8 mouse cellular contexts compared by ENCODE assay signal in the genomic region with DNA sequence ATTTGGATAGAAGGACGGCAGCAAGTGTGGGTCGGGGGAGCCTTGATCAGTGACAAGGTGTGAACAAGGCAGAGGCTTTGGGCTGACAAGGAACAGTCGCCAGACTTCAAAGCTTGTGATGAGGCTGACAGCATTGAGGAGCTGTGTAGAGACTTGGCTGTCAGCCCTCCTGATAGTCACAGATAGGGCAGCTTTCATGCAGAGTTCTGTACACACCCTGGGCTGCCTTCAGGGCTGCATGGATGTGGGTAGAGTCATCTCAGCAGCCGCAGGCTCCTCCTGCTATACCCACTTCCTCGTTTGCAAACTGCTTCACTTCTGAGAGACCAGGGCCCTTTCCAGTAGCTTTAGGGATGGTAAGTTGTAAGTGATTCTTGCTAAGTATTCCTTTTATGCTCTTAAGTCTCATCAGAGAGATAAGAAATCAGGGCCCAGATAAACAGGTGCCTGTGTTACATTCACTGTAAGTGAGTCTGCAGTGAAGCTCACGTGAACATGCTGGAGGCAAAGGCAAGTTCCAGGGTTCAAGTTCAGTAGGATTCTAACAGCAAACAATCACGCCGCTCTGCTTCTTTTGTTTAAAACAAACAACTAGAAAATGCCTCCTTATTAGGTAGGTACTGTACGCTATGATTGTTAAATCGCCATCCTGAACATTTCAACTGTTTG. TPM values are rescaled to one million over a fixed set of nuclear protein-coding genes. Genes with fewer than 3 reads are reported as not detected.
DNase-seq lines count a peak whose midpoint lies in the region; ATAC-seq and TF ChIP-seq lines count a peak whose summit lies in the region.

No protein-coding gene starts in this region.

- TF ChIP-seq POLR2A in lung, adult 2 months (IDR thresholded peaks at IDR 0.05; ENCODE audit: borderline replicate concordance, extremely low read depth, low read depth, low read length): no peak

- peak; percentile 62; the same call in 1 of the 2 replicates for ATAC-seq in lung, embryonic 14.5 days (ENCODE audit: insufficient read depth)
- peak; percentile 94 for ATAC-seq in megakaryocyte progenitor cell, adult 5-6 weeks (replicated peaks; ENCODE audit: poor library complexity)
- ATAC-seq in hindbrain, embryonic 13.5 days (ENCODE audit: low FRiP score): no peak

- H3K4me2 ChIP-seq in lung, embryonic 14.5 days: no peak overlapping the region
- H3K4me2 ChIP-seq in hindbrain, embryonic 13.5 days: no peak overlapping the region

- H3K9me3 ChIP-seq in lung, embryonic 14.5 days (ENCODE audit: low read depth, low read length): no peaks in the 10 kb centered on the region
- H3K9me3 ChIP-seq in hindbrain, embryonic 13.5 days: no peaks in the 10 kb centered on the region

- no peaks in the 10 kb centered on the region for H3K27me3 ChIP-seq in lung, embryonic 14.5 days (ENCODE audit: insufficient read depth, low read length)
- no peaks in the 10 kb centered on the region; the same call in 1 of the 2 replicates for H3K27me3 ChIP-seq in hindbrain, embryonic 13.5 days

- no peak overlapping the region for H3K9ac ChIP-seq in lung, embryonic 14.5 days
- no peak overlapping the region for H3K9ac ChIP-seq in hindbrain, embryonic 13.5 days

- intact Hi-C loops in heart, postnatal 10 days (cut with DNase I): no loop called here

- TF ChIP-seq CTCF in lung, embryonic 14.5 days (IDR thresholded peaks at IDR 0.05; ENCODE audit: low read depth): no peak
- no peak for TF ChIP-seq CTCF in lung, adult 2 months (IDR thresholded peaks at IDR 0.05; ENCODE audit: insufficient read depth, low read length)

- WGBS in lung, embryonic 14.5 days: 39% methylated on average over 10 of the region's 10 CpGs
- WGBS in lung, adult 2 months: 57% methylated on average over 10 of the region's 10 CpGs
- 88% methylated on average over 10 of the region's 10 CpGs for WGBS in hindbrain, embryonic 13.5 days

- no peak overlapping the region for H3K4me3 ChIP-seq in lung, embryonic 14.5 days (ENCODE audit: low read depth, low read length)
- H3K4me3 ChIP-seq in lung, adult 2 months (replicated peaks; ENCODE audit: extremely low read depth, low read depth, low read length): no peak overlapping the region
- no peak overlapping the region for H3K4me3 ChIP-seq in hindbrain, embryonic 13.5 days

- H3K27ac ChIP-seq in lung, embryonic 14.5 days (ENCODE audit: low read depth): no peak overlapping the region
- H3K27ac ChIP-seq in hindbrain, embryonic 13.5 days: no peak overlapping the region

- H3K36me3 ChIP-seq in lung, embryonic 14.5 days (ENCODE audit: insufficient read depth): no peaks in the 10 kb centered on the region
- H3K36me3 ChIP-seq in hindbrain, embryonic 13.5 days: no peaks in the 10 kb centered on the region

- DNase-seq in lung, embryonic 14.5 days: peak; percentile 15
- no peak for DNase-seq in lung, adult 2 months
- DNase-seq in heart, postnatal 10 days: peak; percentile 22 to 34
- peak; percentile 75 for DNase-seq in thymus, postnatal 4 days
- no peak for DNase-seq in kidney, postnatal 4 days
- no peak for DNase-seq in Muller cell, postnatal 12 days (ENCODE audit: inconsistent ontology term)

- H3K4me1 ChIP-seq in lung, embryonic 14.5 days (ENCODE audit: insufficient read depth): peaks cover 10% of the 10 kb centered on the region; the same call in 1 of the 2 replicates
- H3K4me1 ChIP-seq in lung, adult 2 months (ENCODE audit: control insufficient read depth, insufficient read depth, low read length): peaks cover 9% of the 10 kb centered on the region
- no peaks in the 10 kb centered on the region for H3K4me1 ChIP-seq in hindbrain, embryonic 13.5 days (replicated peaks)

RNA-seq across cellular contexts. Expression of gene Rap1a, which starts 14.2 kb away (rescaled TPM):
- polyA plus RNA-seq in lung, embryonic 14.5 days (2014; fragmentation: Nextera tagmentation; extraction: Ambion mirVana): 94.3 and 95.5 TPM in 2 replicates
- polyA plus RNA-seq in lung, adult 2 months (2012; rRNA removed): 8.2 and 18.1 TPM in 2 replicates
- 100 to 1,000 TPM; 127 to 130 TPM for total RNA-seq in heart, postnatal 10 days (2021)
- total RNA-seq in megakaryocyte progenitor cell, adult 5-6 weeks (2015): 151 and 181 TPM in 2 replicates
- total RNA-seq in megakaryocyte progenitor cell, adult 5-6 weeks (2017): 128 and 136 TPM in 2 replicates
- 83.1 and 88.1 TPM in 2 replicates for polyA plus RNA-seq in hindbrain, embryonic 13.5 days (2015; fragmentation: Nextera tagmentation; extraction: Ambion mirVana)

RNA-seq across cellular contexts. Expression of gene Adora3, which starts 55.3 kb away (rescaled TPM):
- polyA plus RNA-seq in lung, embryonic 14.5 days (2014; fragmentation: Nextera tagmentation; extraction: Ambion mirVana): 0.18 and 0.30 TPM in 2 replicates
- 0.84 and 1.2 TPM in 2 replicates for polyA plus RNA-seq in lung, adult 2 months (2012; rRNA removed)
- under 1 TPM in 1 of 2 experiments, not detected in 1; 0.26 TPM for total RNA-seq in heart, postnatal 10 days (2021)
- total RNA-seq in megakaryocyte progenitor cell, adult 5-6 weeks (2015): 0.81 and 1.4 TPM in 2 replicates
- total RNA-seq in megakaryocyte progenitor cell, adult 5-6 weeks (2017): 0.20 TPM in 1 of 2 replicates, not detected in the other
- 0.26 and 0.30 TPM in 2 replicates for polyA plus RNA-seq in hindbrain, embryonic 13.5 days (2015; fragmentation: Nextera tagmentation; extraction: Ambion mirVana)

RNA-seq across cellular contexts. Expression of gene Tmigd3, which starts 55.3 kb away (rescaled TPM):
- 0.22 and 0.32 TPM in 2 replicates for polyA plus RNA-seq in lung, embryonic 14.5 days (2014; fragmentation: Nextera tagmentation; extraction: Ambion mirVana)
- polyA plus RNA-seq in lung, adult 2 months (2012; rRNA removed): 1.3 and 2.2 TPM in 2 replicates
- total RNA-seq in heart, postnatal 10 days (2021): not detected
- total RNA-seq in megakaryocyte progenitor cell, adult 5-6 weeks (2015): 0.71 and 1.8 TPM in 2 replicates
- total RNA-seq in megakaryocyte progenitor cell, adult 5-6 weeks (2017): 0.33 and 2.2 TPM in 2 replicates
- not detected in 2 replicates for polyA plus RNA-seq in hindbrain, embryonic 13.5 days (2015; fragmentation: Nextera tagmentation; extraction: Ambion mirVana)

Comparison
In these comparisons a context has a peak if more than half of its experiments do, and no peak if none do; other contexts are left out.
1. DNase-seq: peak in lung, embryonic 14.5 days (single experiment), heart, postnatal 10 days (2 of 2) and thymus, postnatal 4 days (single experiment); none in lung, adult 2 months (single experiment), kidney, postnatal 4 days (0 of 2) and Muller cell, postnatal 12 days (single experiment).